Comparison of ENCODE assay signal across 5 mouse cellular contexts in the genomic region with DNA sequence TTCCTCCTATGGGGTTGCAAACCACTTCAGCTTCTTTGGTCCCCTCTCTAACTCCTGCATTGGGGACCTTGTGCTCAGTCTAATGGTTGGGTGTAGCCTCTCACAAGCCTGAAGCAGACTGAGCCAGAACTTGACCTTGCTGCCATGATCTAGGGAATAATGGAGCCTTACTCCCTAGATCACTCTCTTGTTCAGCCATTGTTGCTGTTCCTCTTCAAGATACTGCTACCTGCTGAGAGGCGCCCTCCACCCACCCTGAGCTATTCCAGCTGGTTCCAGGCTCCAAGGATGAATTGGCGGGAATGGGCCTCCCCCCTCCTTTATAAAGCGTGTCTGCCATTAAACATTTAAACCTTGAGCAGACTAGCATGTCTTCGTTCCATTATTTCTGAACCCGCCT.
DNase-seq lines count a peak whose midpoint lies in the region.
"Not testable (repeated sequence)": the region's sequence is repeated elsewhere in the genome, so short reads cannot be mapped to it uniquely, and the experiment has no call there.

No protein-coding gene starts in this region.

- not testable (repeated sequence) for H3K9me3 ChIP-seq in ES-E14 (ENCODE audit: control insufficient read depth, insufficient read depth, low read depth, low read length)

- H3K4me1 ChIP-seq in ES-E14 (ENCODE audit: control insufficient read depth in 2 of 2, insufficient read depth in 2 of 2, low read length in 2 of 2, poor library complexity in 1 of 2), result not testable (repeated sequence)

- H3K36me3 ChIP-seq in ES-E14 (ENCODE audit: control insufficient read depth, insufficient read depth, low read length, poor library complexity, severe bottlenecking), result not testable (repeated sequence)

- not testable (repeated sequence) for H3K4me3 ChIP-seq in ES-E14 (ENCODE audit: insufficient read depth in 1 of 2, low read depth in 1 of 2, low read length in 2 of 2, poor library complexity in 1 of 2, severe bottlenecking in 1 of 2)

- DNase-seq in ES-CJ7 (ENCODE audit: low read depth, low spot score), result peak; percentile 85
- DNase-seq in ES-E14 (ENCODE audit: low read depth, low spot score), result peak; percentile 50
- peak; percentile 57 for DNase-seq in R1 (ENCODE audit: low read depth, low spot score)
- DNase-seq in ZHBTc4 (ENCODE audit: low read depth, low spot score), result peak; percentile 88
- DNase-seq in heart, adult 11 months, result peak; percentile 71

- H3K9ac ChIP-seq in ES-E14 (ENCODE audit: insufficient read depth, low read depth, low read length, poor library complexity, severe bottlenecking), result not testable (repeated sequence)

- in situ Hi-C loops in ES-E14 (cut with MboI; ENCODE audit: low sequenced_read_pairs in 2 of 2, unreplicated experiment in 2 of 2), result not testable (repeated sequence)

- not testable (repeated sequence) for H3K27ac ChIP-seq in ES-E14 (ENCODE audit: insufficient read depth, low read depth, low read length, poor library complexity, severe bottlenecking)
